Mouse (Mus musculus) CH12.LX (cell line): ENCODE results near the gene Akap10.

Source experiments
- POLR2A ChIP-seq: IDR thresholded peaks from 2 replicates; pipeline ENCODE4 v1.6.1; 2011; ENCODE audit warnings: low read depth, mild to moderate bottlenecking, improper control_type of control experiment, low read length
- TCF12 ChIP-seq: IDR thresholded peaks from 2 replicates; pipeline ENCODE4 v1.6.1; 2014; ENCODE audit warnings: low read depth, mild to moderate bottlenecking, inconsistent platforms, low read length, improper control_type of control experiment

DNA sequence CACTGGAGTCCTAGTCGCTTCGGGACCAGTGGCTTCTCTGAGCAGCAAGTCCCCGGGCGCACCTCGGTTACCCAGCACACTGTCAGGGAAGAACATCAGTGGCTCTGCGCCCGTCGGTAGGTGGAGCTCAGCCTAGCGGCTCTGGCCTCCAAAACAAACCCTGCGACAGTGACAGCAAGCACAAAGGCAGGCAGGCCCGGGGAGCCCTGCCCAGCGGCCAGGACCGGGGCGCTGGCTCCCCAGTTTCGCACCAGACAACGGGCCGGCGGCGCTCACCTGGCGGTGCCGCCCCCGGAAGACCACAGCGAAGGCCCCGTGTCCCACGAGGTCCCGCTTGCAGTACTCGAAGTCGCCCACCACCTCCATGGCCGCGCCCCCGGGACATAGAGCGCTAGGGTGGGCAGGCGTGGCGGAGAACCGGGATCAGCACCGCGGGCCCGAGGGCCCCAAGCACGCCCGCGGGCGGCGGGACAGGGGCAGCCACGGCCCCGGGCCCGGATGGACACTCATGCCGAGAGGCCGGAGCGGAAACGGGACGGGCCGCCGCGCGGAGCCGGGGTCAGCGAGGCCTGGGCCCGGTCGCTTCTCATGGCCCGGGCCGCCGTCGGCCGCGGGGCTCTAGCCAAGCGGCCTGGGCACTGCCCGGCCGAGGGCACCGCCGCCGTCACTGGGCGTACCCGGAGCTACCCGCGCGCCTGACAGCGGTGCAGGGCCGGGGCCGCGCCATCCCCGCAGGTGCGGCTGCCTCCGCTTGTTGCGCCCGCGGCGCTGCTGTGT lies 75.7 kb downstream of the Akap10 start:
- TF ChIP-seq TCF12 (no peak; the same call in 1 of the 2 replicates), POLR2A (no peak)
